Mouse (Mus musculus): ENCODE data around the gene Abr.

DNA sequence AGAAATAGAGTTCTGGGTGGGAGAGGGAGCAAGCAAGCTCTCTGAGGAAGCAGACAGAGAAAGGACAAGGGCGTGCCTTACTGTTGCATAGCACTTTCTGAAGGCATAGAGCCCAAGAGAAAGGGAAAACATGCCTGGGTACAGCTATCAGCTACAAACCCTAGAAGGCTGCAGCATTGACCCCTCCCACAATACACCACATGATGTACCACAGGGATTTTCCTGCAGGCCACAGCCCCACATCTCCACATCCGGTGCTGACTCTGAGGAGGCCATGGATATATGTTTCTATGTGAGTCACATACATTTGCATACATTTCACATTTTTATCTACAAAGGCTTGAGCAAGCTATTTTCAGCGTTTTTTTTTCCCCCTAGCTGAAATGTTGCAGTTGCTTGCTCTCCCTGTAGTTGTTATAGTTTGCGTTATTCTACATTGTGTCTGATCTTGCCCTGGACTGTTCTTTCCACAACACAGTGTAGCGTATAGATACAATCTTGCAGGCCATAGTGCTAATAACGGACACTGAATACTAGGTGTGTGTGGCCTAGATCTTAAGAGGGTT is 49.2 kb downstream of the Abr start:
- TF ChIP-seq MYOD1 (IDR thresholded peaks at IDR 0.05; ENCODE audit: control insufficient read depth in 1 of 3, insufficient read length in 2 of 3, low read depth in 2 of 3) (no peak), E2F4 (IDR thresholded peaks at IDR 0.05; ENCODE audit: insufficient read depth) (no peak), MAX (IDR thresholded peaks at IDR 0.05; ENCODE audit: low read depth) (no peak), REST (IDR thresholded peaks at IDR 0.05; ENCODE audit: insufficient read depth, insufficient read length) (no peak), POLR2AphosphoS2 (IDR thresholded peaks at IDR 0.05; ENCODE audit: insufficient read length, low read depth) (no peak), POLR2A (IDR thresholded peaks at IDR 0.05; ENCODE audit: insufficient read length, low read depth) (no peak), USF1 (IDR thresholded peaks at IDR 0.05; ENCODE audit: low read depth) (no peak), CEBPB (IDR thresholded peaks at IDR 0.05; ENCODE audit: insufficient read depth, poor library complexity, severe bottlenecking) (no peak), TCF12 (IDR thresholded peaks at IDR 0.05; ENCODE audit: insufficient read depth, poor library complexity, severe bottlenecking) (no peak)
